Mouse (Mus musculus) gastrocnemius, postnatal 36 days (tissue): ENCODE results near the gene Olfr263. TPM values are rescaled to one million over a fixed set of nuclear protein-coding genes. Genes with fewer than 3 reads are reported as not detected.

Experiments used
- total RNA-seq, 2 experiments: library from RNA; stranded (reverse); gene quantifications; 2 replicates each; pipeline ENCODE4 v1.2.3; 2021

Gene Olfr263
- total RNA-seq, 2 experiments from 2014 or later, result not detected

Other genes with a start within 250 kb of the Olfr263 start
- not detected for gene Olfr1370, start 54.7 kb upstream of the Olfr263 start, total RNA-seq
- gene Olfr1369-ps1, start 18.2 kb upstream of the Olfr263 start, total RNA-seq, result not detected
- gene Olfr1368, start 16.2 kb downstream of the Olfr263 start, total RNA-seq, result not detected
- 10 to 100 TPM; 19.8 to 20.7 TPM for gene Trim27, start 49.8 kb downstream of the Olfr263 start, total RNA-seq
- not detected for gene Gpx5, start 163.1 kb downstream of the Olfr263 start, total RNA-seq
- gene Gpx6, start 182.5 kb downstream of the Olfr263 start, total RNA-seq, result not detected
- not detected for gene Olfr1367, start 217.3 kb downstream of the Olfr263 start, total RNA-seq
- gene Zscan12, start 233.2 kb downstream of the Olfr263 start, total RNA-seq, result 1 to 10 TPM; 4.7 to 6.7 TPM